Mouse (Mus musculus) heart, postnatal 0 days (tissue): ENCODE results near the gene Traf5. TPM values are rescaled to one million over a fixed set of nuclear protein-coding genes. Genes with fewer than 3 reads are reported as not detected.

Experiments used
- ATAC-seq: fragments of 200-750 bp; cut with Nextera tagmentation; 2 replicates; pipeline ENCODE4 v1.8.0; 2017; ENCODE audit warnings: low read depth, moderate number of reproducible peaks, moderate library complexity; ENCODE audit not compliant: insufficient read depth
- DNase-seq: peaks from one replicate; pipeline ENCODE4 v3.0.0-alpha.2; 2016; ENCODE audit warnings: low spot score
- H3K27ac ChIP-seq: fragments of 300-500 bp; sonication (generic); 2 replicates; pipeline ENCODE4 v1.5.1; 2014; ENCODE audit warnings: low read depth, mild to moderate bottlenecking
- H3K27me3 ChIP-seq: fragments of 300-500 bp; sonication (generic); 2 replicates; pipeline ENCODE4 v1.6.1; 2014; ENCODE audit warnings: low read length, mixed read lengths; ENCODE audit not compliant: control insufficient read depth, insufficient read depth
- H3K36me3 ChIP-seq: fragments of 300-500 bp; sonication (generic); replicated peaks from 2 replicates; pipeline ENCODE4 v1.6.1; 2014; ENCODE audit warnings: low read length, mixed read lengths; ENCODE audit not compliant: control insufficient read depth, insufficient read depth
- H3K4me1 ChIP-seq: fragments of 300-500 bp; sonication (generic); 2 replicates; pipeline ENCODE4 v1.6.1; 2014; ENCODE audit warnings: antibody characterized with exemption; ENCODE audit not compliant: control insufficient read depth, insufficient read depth
- H3K4me2 ChIP-seq: fragments of 300-500 bp; sonication (generic); 2 replicates; pipeline ENCODE4 v1.6.1; 2014; ENCODE audit warnings: low read depth, mild to moderate bottlenecking, low read length, moderate library complexity
- H3K4me3 ChIP-seq: fragments of 300-500 bp; sonication (generic); 2 replicates; pipeline ENCODE4 v1.5.1; 2014; ENCODE audit warnings: low read depth, low read length
- H3K9ac ChIP-seq: fragments of 300-500 bp; sonication (generic); replicated peaks from 2 replicates; pipeline ENCODE4 v1.6.1; 2014; ENCODE audit warnings: low read depth, low read length, mixed read lengths
- H3K9me3 ChIP-seq: fragments of 300-500 bp; sonication (generic); replicated peaks from 2 replicates; pipeline ENCODE4 v1.6.1; 2016; ENCODE audit warnings: low read length; ENCODE audit not compliant: control insufficient read depth
- CTCF ChIP-seq: IDR thresholded peaks from 2 replicates; pipeline ENCODE4 v1.5.1; 2016; ENCODE audit warnings: antibody characterized with exemption, control low read depth, low read depth
- EP300 ChIP-seq: IDR thresholded peaks from 2 replicates; pipeline ENCODE4 v1.6.1; 2016; ENCODE audit warnings: antibody characterized with exemption, low read depth
- WGBS: fragments of 180-500 bp; shearing (Covaris S2); extraction: QIAGEN DNeasy Blood & Tissue Kit; methylation state at CpG from one replicate; pipeline ENCODE4 v1.1.7; 2014; 5-methylcytosine and 5-hydroxymethylcytosine counted together
- polyA plus RNA-seq: library from polyadenylated mRNA; unstranded; fragments of >200 nt; fragmentation: Nextera tagmentation; extraction: Ambion mirVana; gene quantifications from 2 replicates; pipeline ENCODE4 v1.2.1, GENCODE M21; 2015
- total RNA-seq: library from RNA; depleted of rRNA; stranded (reverse); fragments of >200 nt; gene quantifications from 2 replicates; pipeline ENCODE4 v1.2.3, GENCODE M21; 2014; ENCODE audit warnings: low replicate concordance

The Traf5 gene
- total and polyA plus RNA-seq, 2 experiments from 2014 or later: 5.7 to 14.7 TPM

GRCm38 (mm10) chr1:192068188-192068587, 24.2 kb downstream of the Traf5 start:
- Histone ChIP-seq H3K36me3 (peaks cover 52% of the 10 kb centered on the region), H3K9ac (no peak overlapping the region), H3K27ac (no peak overlapping the region), H3K9me3 (peaks cover 6% of the 10 kb centered on the region; the same call in 1 of the 2 replicates), H3K4me2 (no peak overlapping the region), H3K4me1 (peaks cover 14% of the 10 kb centered on the region; the same call in 1 of the 2 replicates), H3K27me3 (no peaks in the 10 kb centered on the region), H3K4me3 (no peak overlapping the region)
- 39% methylated on average over 2 of the region's 2 CpGs for WGBS
- TF ChIP-seq EP300: no peak
- TF ChIP-seq CTCF: no peak
- ATAC-seq: 0 out of 2 replicates have a peak, but pooled peaks have one; percentile 37
- DNase-seq: no peak

- Histone ChIP-seq H3K4me3 (no peak overlapping the region), H3K4me2 (no peak overlapping the region), H3K36me3 (peaks cover 57% of the 10 kb centered on the region), H3K27ac (no peak overlapping the region), H3K4me1 (peaks cover 13% of the 10 kb centered on the region), H3K9ac (no peak overlapping the region), H3K27me3 (no peaks in the 10 kb centered on the region), H3K9me3 (peaks cover 6% of the 10 kb centered on the region; the same call in 1 of the 2 replicates)
- DNase-seq (no peak), ATAC-seq (no peak)
- WGBS: 92% methylated on average over 3 of the region's 3 CpGs
- TF ChIP-seq CTCF: no peak
- no peak for TF ChIP-seq EP300
Measured at GRCm38 (mm10) chr1:192066956-192067355, 25.4 kb downstream of the Traf5 start.

- TF ChIP-seq CTCF (no peak), EP300 (no peak)
- no peak overlapping the region for H3K9ac ChIP-seq
- WGBS: 91% methylated on average over 8 of the region's 8 CpGs
- H3K27me3 ChIP-seq: no peaks in the 10 kb centered on the region
- H3K9me3 ChIP-seq: peaks cover 6% of the 10 kb centered on the region; the same call in 1 of the 2 replicates
- ATAC-seq: no peak
- H3K36me3 ChIP-seq: peaks cover 67% of the 10 kb centered on the region
- no peak overlapping the region for H3K4me3 ChIP-seq
- H3K4me2 ChIP-seq: no peak overlapping the region
- H3K4me1 ChIP-seq: peaks cover 8% of the 10 kb centered on the region; the same call in 1 of the 2 replicates
- DNase-seq: no peak
- H3K27ac ChIP-seq: no peak overlapping the region
Measured at GRCm38 (mm10) chr1:192063209-192063946, 29.0 kb downstream of the Traf5 start.

- Histone ChIP-seq H3K36me3 (peaks cover 67% of the 10 kb centered on the region), H3K4me3 (no peak overlapping the region), H3K4me2 (no peak overlapping the region), H3K27ac (peak overlapping the region; percentile 75), H3K4me1 (peaks cover 8% of the 10 kb centered on the region; the same call in 1 of the 2 replicates), H3K9ac (no peak overlapping the region), H3K27me3 (no peaks in the 10 kb centered on the region), H3K9me3 (peaks cover 6% of the 10 kb centered on the region; the same call in 1 of the 2 replicates)
- ATAC-seq: no peak
- 72% methylated on average over 14 of the region's 14 CpGs for WGBS
- no peak for DNase-seq
- TF ChIP-seq CTCF (no peak), EP300 (no peak)
Measured at GRCm38 (mm10) chr1:192062682-192063081, 29.7 kb downstream of the Traf5 start.

- Histone ChIP-seq H3K27ac (peak overlapping the region; percentile 75), H3K4me3 (no peak overlapping the region), H3K4me2 (no peak overlapping the region), H3K27me3 (no peaks in the 10 kb centered on the region), H3K36me3 (peaks cover 65% of the 10 kb centered on the region), H3K4me1 (peaks cover 8% of the 10 kb centered on the region; the same call in 1 of the 2 replicates), H3K9me3 (peaks cover 6% of the 10 kb centered on the region; the same call in 1 of the 2 replicates), H3K9ac (no peak overlapping the region)
- 13% methylated on average over 4 of the region's 4 CpGs for WGBS
- TF ChIP-seq EP300 (peak; percentile 79; the same call in 1 of the 2 replicates), CTCF (no peak)
- ATAC-seq: peak; percentile 95
- peak; percentile 92 for DNase-seq
Measured at GRCm38 (mm10) chr1:192061666-192062306, 30.6 kb downstream of the Traf5 start.
